Mouse (Mus musculus) heart, adult 2 months (tissue): ENCODE data around the gene Anapc2.

Experiments used
- CTCF ChIP-seq: fragments of 200-600 bp; IDR thresholded peaks from 2 replicates; pipeline ENCODE4 v1.8.1; 2022; ENCODE audit warnings: antibody characterized with exemption, mild to moderate bottlenecking, moderate library complexity
- POLR2A ChIP-seq: fragments of 200-500 bp; IDR thresholded peaks from 2 replicates; pipeline ENCODE4 v1.6.1; 2011; ENCODE audit warnings: mild to moderate bottlenecking, low read depth, low read length, control low read depth; ENCODE audit not compliant: insufficient read depth

DNA sequence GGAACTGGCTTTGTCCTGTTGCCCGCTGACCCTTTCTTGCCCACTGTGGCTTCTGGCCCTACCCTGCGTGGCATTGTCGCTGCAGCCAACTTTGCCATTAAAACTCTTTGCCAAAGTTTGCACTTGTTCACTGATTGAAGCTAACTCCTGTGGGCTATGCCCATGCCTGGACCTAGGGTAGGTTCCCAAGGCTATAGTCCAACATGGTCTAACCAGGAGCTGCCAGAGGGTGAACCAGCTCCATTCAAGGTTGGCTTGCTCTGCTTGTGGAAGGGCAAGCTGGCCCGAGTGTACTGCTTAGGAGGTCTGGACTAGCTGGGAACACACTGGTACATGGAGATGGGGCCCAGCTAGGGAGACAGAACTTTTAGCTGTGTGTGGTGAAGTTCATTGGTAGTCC, 28.1 kb upstream of the Anapc2 start:
- no peak for TF ChIP-seq CTCF
- no peak for TF ChIP-seq POLR2A
